In the genomic region with DNA sequence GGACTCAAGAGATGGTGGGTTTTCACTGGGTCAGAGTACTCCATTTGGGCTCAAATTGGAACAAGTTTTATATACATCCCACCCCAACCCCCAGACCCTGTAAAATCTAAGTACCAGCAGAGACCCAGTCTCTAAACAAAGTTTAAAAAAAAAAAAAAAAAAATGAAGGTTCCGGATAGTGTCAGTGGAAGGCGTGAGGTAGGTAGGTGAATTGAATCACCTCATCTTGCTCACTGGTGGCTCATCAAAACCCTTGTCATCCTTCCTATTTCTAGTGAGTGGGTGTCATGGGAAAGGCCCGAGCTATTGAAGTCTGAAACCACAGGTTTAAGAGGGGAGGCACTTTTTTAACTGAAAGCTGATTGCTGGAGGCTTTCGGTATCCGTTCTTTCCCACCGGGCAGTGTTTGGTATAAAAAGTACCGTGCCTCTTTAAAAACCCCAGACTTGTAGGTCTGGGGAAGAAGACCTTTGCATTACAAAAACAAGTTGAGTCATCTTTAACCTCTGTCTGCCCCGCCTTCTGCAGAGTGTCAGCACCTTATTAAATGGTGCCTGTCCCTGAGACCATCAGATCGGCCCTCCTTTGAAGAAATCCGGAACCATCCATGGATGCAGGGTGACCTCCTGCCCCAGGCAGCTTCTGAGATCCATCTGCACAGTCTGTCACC, we compare ENCODE assay signal across 11 mouse cellular contexts. TPM values are rescaled to one million over a fixed set of nuclear protein-coding genes. Genes with fewer than 3 reads are reported as not detected.
DNase-seq lines count a peak whose midpoint lies in the region; ATAC-seq and TF ChIP-seq lines count a peak whose summit lies in the region.
"Had no signal": no experiment of that assay in that cellular context is flagged by ENCODE, and none has a peak within 500 bp of the region (broad histone marks: within the 10 kb centered on the region; RNA-seq: fewer than 3 reads in every experiment).

No protein-coding gene starts in this region.

- 0 out of 2 replicates have a peak overlapping the region, but pooled peaks have one; percentile 4 for H3K9ac ChIP-seq in intestine, embryonic 16.5 days (ENCODE audit: low read depth, low read length)
- no peak overlapping the region for H3K9ac ChIP-seq in intestine, embryonic 15.5 days

- no peak for TF ChIP-seq POLR2A in cerebellum, adult 2 months (IDR thresholded peaks at IDR 0.05; ENCODE audit: borderline replicate concordance, insufficient read depth, low read length)

- H3K4me3 ChIP-seq in intestine, embryonic 16.5 days (ENCODE audit: low read length): no peak overlapping the region
- no peak overlapping the region for H3K4me3 ChIP-seq in intestine, embryonic 15.5 days (replicated peaks)
- 0 out of 2 replicates have a peak overlapping the region, but pooled peaks have one; percentile 78 for H3K4me3 ChIP-seq in macrophage (ENCODE audit: inconsistent target)
- no peak overlapping the region for H3K4me3 ChIP-seq in cerebellum, adult 2 months (replicated peaks; ENCODE audit: insufficient read depth, low read depth, low read length)

- no peak overlapping the region for H3K4me2 ChIP-seq in intestine, embryonic 16.5 days (ENCODE audit: low read depth, low read length)
- no peak overlapping the region for H3K4me2 ChIP-seq in intestine, embryonic 15.5 days (replicated peaks)

- no peaks in the 10 kb centered on the region; the same call in 1 of the 2 replicates for H3K36me3 ChIP-seq in intestine, embryonic 16.5 days (ENCODE audit: control insufficient read depth, insufficient read depth, low read length)
- peaks cover 5% of the 10 kb centered on the region; the same call in 1 of the 2 replicates for H3K36me3 ChIP-seq in intestine, embryonic 15.5 days
- H3K36me3 ChIP-seq in macrophage (ENCODE audit: inconsistent target): peaks cover 13% of the 10 kb centered on the region; the same call in 1 of the 2 replicates

- ATAC-seq in intestine, embryonic 16.5 days: no peak
- ATAC-seq in intestine, embryonic 15.5 days: no peak
- ATAC-seq in activated CD4-positive, CD25-positive, alpha-beta regulatory T cell, adult 4 months: peak; percentile 45

- H3K79me2 ChIP-seq in macrophage (ENCODE audit: inconsistent target): peaks cover 46% of the 10 kb centered on the region

- no peak overlapping the region for H3K27ac ChIP-seq in intestine, embryonic 16.5 days (ENCODE audit: low read length)
- H3K27ac ChIP-seq in intestine, embryonic 15.5 days: no peak overlapping the region
- H3K27ac ChIP-seq in macrophage: 0 out of 2 replicates have a peak overlapping the region, but pooled peaks have one; percentile 0
- no peak overlapping the region for H3K27ac ChIP-seq in cerebellum, adult 2 months (ENCODE audit: insufficient read depth, low read length)

- H3K4me1 ChIP-seq in intestine, embryonic 16.5 days (ENCODE audit: control insufficient read depth, insufficient read depth, low read length): peaks cover 9% of the 10 kb centered on the region
- H3K4me1 ChIP-seq in intestine, embryonic 15.5 days (replicated peaks): peaks cover 16% of the 10 kb centered on the region
- H3K4me1 ChIP-seq in cerebellum, adult 2 months (ENCODE audit: control insufficient read depth, insufficient read depth, low read length): no peaks in the 10 kb centered on the region

- H3K9me3 ChIP-seq in intestine, embryonic 16.5 days (ENCODE audit: control insufficient read depth, low read length): no peaks in the 10 kb centered on the region
- H3K9me3 ChIP-seq in intestine, embryonic 15.5 days: no peaks in the 10 kb centered on the region

- H3K27me3 ChIP-seq in intestine, embryonic 16.5 days (replicated peaks; ENCODE audit: control insufficient read depth, insufficient read depth, low read length): no peaks in the 10 kb centered on the region
- H3K27me3 ChIP-seq in intestine, embryonic 15.5 days (replicated peaks): no peaks in the 10 kb centered on the region
- no peaks in the 10 kb centered on the region for H3K27me3 ChIP-seq in cerebellum, adult 2 months (ENCODE audit: control insufficient read depth, insufficient read depth, low read length)

- 73% methylated on average over 10 of the region's 10 CpGs for WGBS in intestine, embryonic 16.5 days
- 77% methylated on average over 10 of the region's 10 CpGs for WGBS in intestine, embryonic 15.5 days
- WGBS in macrophage (ENCODE audit: missing documents): 19% methylated on average over 10 of the region's 10 CpGs
- 76% methylated on average over 10 of the region's 10 CpGs for WGBS in cerebellum, adult 2 months

- DNase-seq in adrenal gland, adult (ENCODE audit: inconsistent age in 2 of 2, low spot score in 1 of 2): peak; percentile 53 to 79
- DNase-seq in adrenal gland, postnatal 36 days: no peak
- no peak for DNase-seq in cerebellum, adult 2 months
- no peak for DNase-seq in left cerebral cortex, adult 9 months (ENCODE audit: low spot score in 2 of 2)
- DNase-seq: right cerebral cortex, adult 18-20 months had no signal

- TF ChIP-seq CTCF in cerebellum, adult 2 months (IDR thresholded peaks at IDR 0.05; ENCODE audit: borderline replicate concordance, insufficient read depth, low read depth, low read length): no peak

RNA-seq across cellular contexts. Expression of a gene that starts 3.6 kb away (rescaled TPM):
- total RNA-seq in adrenal gland, postnatal 36 days (2021): 100 to 1,000 TPM; 162 to 206 TPM
- polyA plus RNA-seq in intestine, embryonic 16.5 days (2015; fragmentation: Nextera tagmentation; extraction: Ambion mirVana): 11.8 and 12.8 TPM in 2 replicates
- polyA plus RNA-seq in intestine, embryonic 15.5 days (2015; fragmentation: Nextera tagmentation; extraction: Ambion mirVana): 13.4 TPM in 2 replicates
- 100 to 1,000 TPM; 291 to 376 TPM for polyA plus RNA-seq in activated CD4-positive, CD25-positive, alpha-beta regulatory T cell, adult 4 months (2017; shearing (Covaris generic))
- total RNA-seq in macrophage (2018; cell fraction: chromatin; rRNA removed): 1,000 to 10,000 TPM in 6 of 26 experiments, 100 to 1,000 TPM in 19, 10 to 100 TPM in 1; 95.1 to 1,355 (median 578) TPM
- total RNA-seq in macrophage (2018; cell fraction: cytosol; rRNA removed): 1,000 to 10,000 TPM in 3 of 26 experiments, 100 to 1,000 TPM in 21, 10 to 100 TPM in 2; 64.1 to 1,333 (median 331) TPM
- 1,000 to 10,000 TPM in 10 of 26 experiments, 100 to 1,000 TPM in 15, 10 to 100 TPM in 1; 94.8 to 1,462 (median 879) TPM for total RNA-seq in macrophage (2018; cell fraction: nucleus; rRNA removed)
- polyA plus RNA-seq in macrophage (2018): 30.0 to 53.7 TPM (median 48.6 TPM) in 3 replicates
- 10.5 and 10.9 TPM in 2 replicates for polyA plus RNA-seq in cerebellum, adult 2 months (2012; rRNA removed)

RNA-seq across cellular contexts. Expression of a gene that starts 55.2 kb away (rescaled TPM):
- total RNA-seq in adrenal gland, postnatal 36 days (2021): not detected
- polyA plus RNA-seq in intestine, embryonic 16.5 days (2015; fragmentation: Nextera tagmentation; extraction: Ambion mirVana): not detected in 2 replicates
- not detected in 2 replicates for polyA plus RNA-seq in intestine, embryonic 15.5 days (2015; fragmentation: Nextera tagmentation; extraction: Ambion mirVana)
- under 1 TPM in 1 of 2 experiments, not detected in 1; 0.29 TPM for polyA plus RNA-seq in activated CD4-positive, CD25-positive, alpha-beta regulatory T cell, adult 4 months (2017; shearing (Covaris generic))
- total RNA-seq in macrophage (2018; cell fraction: chromatin; rRNA removed): not detected
- total RNA-seq in macrophage (2018; cell fraction: cytosol; rRNA removed): not detected
- not detected for total RNA-seq in macrophage (2018; cell fraction: nucleus; rRNA removed)
- polyA plus RNA-seq in macrophage (2018): not detected in 3 replicates
- polyA plus RNA-seq in cerebellum, adult 2 months (2012; rRNA removed): not detected in 2 replicates
- total RNA-seq: layer of hippocampus, postnatal 10 days; megakaryocyte progenitor cell, adult 5-6 weeks had no signal

RNA-seq across cellular contexts. Expression of a gene that starts 55.4 kb away (rescaled TPM):
- total RNA-seq in adrenal gland, postnatal 36 days (2021): 10 to 100 TPM; 24.6 to 28.3 TPM
- 12.4 and 12.6 TPM in 2 replicates for polyA plus RNA-seq in intestine, embryonic 16.5 days (2015; fragmentation: Nextera tagmentation; extraction: Ambion mirVana)
- 13.1 and 13.8 TPM in 2 replicates for polyA plus RNA-seq in intestine, embryonic 15.5 days (2015; fragmentation: Nextera tagmentation; extraction: Ambion mirVana)
- 10 to 100 TPM; 11.5 to 14.2 TPM for polyA plus RNA-seq in activated CD4-positive, CD25-positive, alpha-beta regulatory T cell, adult 4 months (2017; shearing (Covaris generic))
- 10 to 100 TPM in 21 of 26 experiments, 1 to 10 TPM in 5; 6.5 to 29.7 (median 17.4) TPM for total RNA-seq in macrophage (2018; cell fraction: chromatin; rRNA removed)
- 10 to 100 TPM; 10.6 to 17.1 (median 15.1) TPM for total RNA-seq in macrophage (2018; cell fraction: cytosol; rRNA removed)
- 10 to 100 TPM in 22 of 26 experiments, 1 to 10 TPM in 4; 7.9 to 31.3 (median 17.4) TPM for total RNA-seq in macrophage (2018; cell fraction: nucleus; rRNA removed)
- 9.9 to 13.7 TPM (median 10.5 TPM) in 3 replicates for polyA plus RNA-seq in macrophage (2018)
- 37.4 and 37.7 TPM in 2 replicates for polyA plus RNA-seq in cerebellum, adult 2 months (2012; rRNA removed)

RNA-seq across cellular contexts. Expression of a gene that starts 58.0 kb away (rescaled TPM):
- total RNA-seq in adrenal gland, postnatal 36 days (2021): not detected
- 0.33 and 0.87 TPM in 2 replicates for polyA plus RNA-seq in intestine, embryonic 16.5 days (2015; fragmentation: Nextera tagmentation; extraction: Ambion mirVana)
- polyA plus RNA-seq in intestine, embryonic 15.5 days (2015; fragmentation: Nextera tagmentation; extraction: Ambion mirVana): 0.49 and 0.80 TPM in 2 replicates
- polyA plus RNA-seq in activated CD4-positive, CD25-positive, alpha-beta regulatory T cell, adult 4 months (2017; shearing (Covaris generic)): 1 to 10 TPM in 1 of 2 experiments, under 1 TPM in 1; 0.57 to 2.0 TPM
- total RNA-seq in macrophage (2018; cell fraction: chromatin; rRNA removed): under 1 TPM in 1 of 26 experiments, not detected in 25; 0.45 TPM
- total RNA-seq in macrophage (2018; cell fraction: cytosol; rRNA removed): 1 to 10 TPM in 1 of 26 experiments, under 1 TPM in 22, not detected in 3; 0.18 to 1.1 (median 0.40) TPM
- total RNA-seq in macrophage (2018; cell fraction: nucleus; rRNA removed): under 1 TPM in 4 of 26 experiments, not detected in 22; 0.45 to 0.79 (median 0.69) TPM
- 0.67 TPM in 1 of 3 replicates, not detected in the others for polyA plus RNA-seq in macrophage (2018)
- polyA plus RNA-seq in cerebellum, adult 2 months (2012; rRNA removed): 0.76 and 1.2 TPM in 2 replicates
- total RNA-seq: layer of hippocampus, postnatal 10 days; megakaryocyte progenitor cell, adult 5-6 weeks had no signal

Comparison
In these comparisons a context has a peak if more than half of its experiments do, and no peak if none do; other contexts are left out.
1. DNase-seq: peak in adrenal gland, adult (2 of 2); none in adrenal gland, postnatal 36 days (0 of 2), cerebellum, adult 2 months (0 of 2) and left cerebral cortex, adult 9 months (0 of 2).